Mouse (Mus musculus): ENCODE data around the gene Brs3.

DNA sequence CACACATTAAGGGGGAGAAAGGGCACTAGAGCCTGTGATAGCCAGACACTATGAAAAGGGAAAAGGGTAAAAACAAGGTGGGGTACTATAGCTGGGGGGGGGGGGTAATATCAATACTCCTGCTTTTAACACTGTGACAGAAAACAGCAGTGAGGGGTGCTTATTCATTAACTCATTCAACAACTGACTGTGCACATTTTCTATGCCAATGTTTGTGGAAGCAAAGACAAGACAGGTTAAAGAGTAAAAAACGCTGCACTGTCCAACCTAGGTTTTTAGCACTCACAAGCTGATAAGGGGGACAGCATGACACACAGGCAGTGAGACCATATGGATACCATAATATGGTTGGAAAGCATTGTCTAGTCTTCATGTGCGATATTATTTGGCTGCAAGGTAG, 30.0 kb upstream of the Brs3 start:
- no peak for TF ChIP-seq ZNF384 (IDR thresholded peaks at IDR 0.05; ENCODE audit: low read depth, low read length)
- no peak for TF ChIP-seq MEF2A (IDR thresholded peaks at IDR 0.05; ENCODE audit: borderline replicate concordance, low read depth, low read length)
